11 mouse cellular contexts compared by ENCODE assay signal in genomic region chr12:51058104-51058503, GRCm38 (mm10).
DNase-seq lines count a peak whose midpoint lies in the region; ATAC-seq lines count a peak whose summit lies in the region.
"Had no signal": no experiment of that assay in that cellular context is flagged by ENCODE, and none has a peak within 500 bp of the region (broad histone marks: within the 10 kb centered on the region; RNA-seq: fewer than 3 reads in every experiment).

No protein-coding gene starts in this region.

- peak overlapping the region; percentile 35; the same call in 1 of the 2 replicates for H3K4me2 ChIP-seq in hindbrain, embryonic 12.5 days (replicated peaks)
- no peak overlapping the region for H3K4me2 ChIP-seq in hindbrain, embryonic 11.5 days (replicated peaks; ENCODE audit: low read depth, low read length)
- no peak overlapping the region; the same call in 1 of the 2 replicates for H3K4me2 ChIP-seq in midbrain, embryonic 14.5 days (ENCODE audit: low read length)
- no peak overlapping the region for H3K4me2 ChIP-seq in stomach, embryonic 15.5 days

- no peak overlapping the region for H3K4me3 ChIP-seq in hindbrain, embryonic 12.5 days
- no peak overlapping the region for H3K4me3 ChIP-seq in hindbrain, embryonic 11.5 days (ENCODE audit: low read depth, low read length)
- no peak overlapping the region for H3K4me3 ChIP-seq in midbrain, embryonic 10.5 days
- no peak overlapping the region for H3K4me3 ChIP-seq in midbrain, embryonic 14.5 days (replicated peaks; ENCODE audit: low read depth, low read length)
- no peak overlapping the region for H3K4me3 ChIP-seq in stomach, embryonic 15.5 days (replicated peaks)
- H3K4me3 ChIP-seq: erythroblast, embryonic 14.5 days had no signal

- H3K36me3 ChIP-seq in hindbrain, embryonic 12.5 days = no peaks in the 10 kb centered on the region
- no peaks in the 10 kb centered on the region for H3K36me3 ChIP-seq in hindbrain, embryonic 11.5 days (ENCODE audit: control insufficient read depth, insufficient read depth, low read length)
- H3K36me3 ChIP-seq in midbrain, embryonic 10.5 days = no peaks in the 10 kb centered on the region
- no peaks in the 10 kb centered on the region for H3K36me3 ChIP-seq in midbrain, embryonic 14.5 days (ENCODE audit: control insufficient read depth, insufficient read depth, low read length)
- H3K36me3 ChIP-seq in stomach, embryonic 15.5 days = no peaks in the 10 kb centered on the region
- H3K36me3 ChIP-seq: G1E had no signal

- peak; percentile 2 for DNase-seq in embryo, embryonic 9.5 days (ENCODE audit: extremely low spot score)
- DNase-seq in embryo, embryonic 10.5 days (ENCODE audit: low spot score) = no peak
- DNase-seq in hindbrain, embryonic 11.5 days (ENCODE audit: low spot score) = no peak
- DNase-seq in midbrain, embryonic 10.5 days (ENCODE audit: low spot score) = no peak
- no peak for DNase-seq in midbrain, embryonic 14.5 days
- DNase-seq in B cell, adult 2 months = no peak

- no peaks in the 10 kb centered on the region for H3K9me3 ChIP-seq in hindbrain, embryonic 12.5 days (replicated peaks)
- no peaks in the 10 kb centered on the region for H3K9me3 ChIP-seq in hindbrain, embryonic 11.5 days (ENCODE audit: control insufficient read depth, low read length)
- no peaks in the 10 kb centered on the region for H3K9me3 ChIP-seq in midbrain, embryonic 10.5 days (replicated peaks)
- no peaks in the 10 kb centered on the region for H3K9me3 ChIP-seq in midbrain, embryonic 14.5 days (ENCODE audit: control insufficient read depth, low read length)
- H3K9me3 ChIP-seq in stomach, embryonic 15.5 days = no peaks in the 10 kb centered on the region

- WGBS in hindbrain, embryonic 12.5 days = 71% methylated on average over 10 of the region's 10 CpGs
- WGBS in hindbrain, embryonic 11.5 days = 69% methylated on average over 10 of the region's 10 CpGs
- 77% methylated on average over 10 of the region's 10 CpGs for WGBS in midbrain, embryonic 10.5 days
- WGBS in midbrain, embryonic 14.5 days = 80% methylated on average over 10 of the region's 10 CpGs
- 66% methylated on average over 10 of the region's 10 CpGs for WGBS in stomach, embryonic 15.5 days

- no peaks in the 10 kb centered on the region for H3K27me3 ChIP-seq in hindbrain, embryonic 12.5 days
- H3K27me3 ChIP-seq in hindbrain, embryonic 11.5 days (ENCODE audit: control insufficient read depth, insufficient read depth, low read length) = no peaks in the 10 kb centered on the region
- H3K27me3 ChIP-seq in midbrain, embryonic 10.5 days (ENCODE audit: low read depth, poor library complexity, severe bottlenecking) = no peaks in the 10 kb centered on the region
- no peaks in the 10 kb centered on the region for H3K27me3 ChIP-seq in midbrain, embryonic 14.5 days (ENCODE audit: control insufficient read depth, insufficient read depth, low read length)
- H3K27me3 ChIP-seq in stomach, embryonic 15.5 days (replicated peaks) = no peaks in the 10 kb centered on the region

- H3K4me1 ChIP-seq in hindbrain, embryonic 12.5 days = peaks cover 3% of the 10 kb centered on the region; the same call in 1 of the 2 replicates
- no peaks in the 10 kb centered on the region for H3K4me1 ChIP-seq in hindbrain, embryonic 11.5 days (replicated peaks; ENCODE audit: control insufficient read depth, insufficient read depth, low read length)
- H3K4me1 ChIP-seq in midbrain, embryonic 10.5 days = peaks cover 7% of the 10 kb centered on the region
- H3K4me1 ChIP-seq in midbrain, embryonic 14.5 days (ENCODE audit: control insufficient read depth, insufficient read depth, low read length) = 0 out of 2 replicates have a peak, but pooled peaks cover 2% of the 10 kb centered on the region
- no peaks in the 10 kb centered on the region for H3K4me1 ChIP-seq in stomach, embryonic 15.5 days

- H3K27ac ChIP-seq in hindbrain, embryonic 12.5 days = no peak overlapping the region
- no peak overlapping the region for H3K27ac ChIP-seq in hindbrain, embryonic 11.5 days (ENCODE audit: low read depth, low read length)
- H3K27ac ChIP-seq in midbrain, embryonic 10.5 days (replicated peaks) = peak overlapping the region; percentile 30; the same call in 1 of the 2 replicates
- H3K27ac ChIP-seq in midbrain, embryonic 14.5 days (replicated peaks; ENCODE audit: low read depth, low read length) = no peak overlapping the region
- peak overlapping the region; percentile 23; the same call in 1 of the 2 replicates for H3K27ac ChIP-seq in stomach, embryonic 15.5 days

- no peak for ATAC-seq in hindbrain, embryonic 12.5 days (ENCODE audit: low FRiP score)
- no peak for ATAC-seq in hindbrain, embryonic 11.5 days (ENCODE audit: low FRiP score)
- no peak for ATAC-seq in midbrain, embryonic 14.5 days (ENCODE audit: low FRiP score, low TSS enrichment)
- ATAC-seq in stomach, embryonic 15.5 days (ENCODE audit: insufficient read depth, low FRiP score, low read depth) = no peak
- ATAC-seq: inflammation-experienced regulatory T-cells, adult 6 months had no signal

- no peak overlapping the region for H3K9ac ChIP-seq in hindbrain, embryonic 12.5 days
- H3K9ac ChIP-seq in hindbrain, embryonic 11.5 days (ENCODE audit: low read depth, low read length) = no peak overlapping the region
- H3K9ac ChIP-seq in midbrain, embryonic 14.5 days (replicated peaks; ENCODE audit: low read length) = no peak overlapping the region
- no peak overlapping the region for H3K9ac ChIP-seq in stomach, embryonic 15.5 days

Comparison
In these comparisons a context has a peak if more than half of its experiments do, and no peak if none do; other contexts are left out.
1. H3K27ac ChIP-seq: peak in midbrain, embryonic 10.5 days (single experiment) and stomach, embryonic 15.5 days (single experiment); none in hindbrain, embryonic 12.5 days (single experiment), hindbrain, embryonic 11.5 days (single experiment) and midbrain, embryonic 14.5 days (single experiment).